Mouse (Mus musculus): ENCODE results near the gene Zbtb20.

DNA sequence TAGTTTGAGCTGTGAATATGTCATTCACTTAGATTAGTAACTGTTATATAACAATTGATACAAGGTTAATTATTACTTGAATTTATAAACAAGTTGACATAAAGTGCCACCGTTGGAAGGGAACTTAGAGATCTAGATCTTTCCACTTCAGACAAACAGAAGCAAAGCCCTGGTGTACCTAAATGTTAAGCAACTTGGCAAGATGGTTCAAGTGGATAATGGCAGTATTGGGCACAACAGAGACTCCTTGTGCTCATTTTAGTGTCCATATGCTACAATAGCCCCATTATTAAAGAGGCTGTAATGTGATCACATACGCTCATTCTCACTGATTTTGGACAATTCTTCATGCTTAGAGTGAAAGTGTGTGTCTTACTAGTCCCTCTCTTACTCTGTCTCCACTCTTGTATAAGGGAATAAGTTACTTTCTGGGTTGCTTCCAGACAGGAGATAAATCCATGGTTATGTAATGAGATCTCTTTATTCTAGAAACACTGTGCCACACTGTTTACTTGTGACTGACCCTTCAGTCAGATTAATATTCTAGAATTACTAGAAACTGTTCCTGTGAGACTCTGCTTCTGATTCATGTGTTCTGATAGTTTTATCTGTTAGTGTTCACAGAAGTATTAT, 293.7 kb downstream of the Zbtb20 start:
- no peak for TF ChIP-seq POLR2A (IDR thresholded peaks at IDR 0.05; ENCODE audit: insufficient read depth, low read depth, low read length)
- no peak for TF ChIP-seq EP300 (IDR thresholded peaks at IDR 0.05; ENCODE audit: insufficient read depth, low read depth, low read length)
- no peak for TF ChIP-seq CTCF (IDR thresholded peaks at IDR 0.05)

Data from heart, adult 2 months (tissue).